Mouse (Mus musculus) cerebellum, adult 11 months (tissue): ENCODE measurements around the gene Adamts18.

Experiments
- DNase-seq: peaks from one replicate; pipeline ENCODE4 v3.0.0; 2022

Adamts18 gene

GRCm38 (mm10) chr8:113656681-113657298, 191.7 kb downstream of the Adamts18 start:
- no peak for DNase-seq

- no peak for DNase-seq
Observed at GRCm38 (mm10) chr8:113656154-113656553, 192.4 kb downstream of the Adamts18 start.

- DNase-seq = no peak
Observed at GRCm38 (mm10) chr8:113653151-113653550, 195.4 kb downstream of the Adamts18 start.

GRCm38 (mm10) chr8:113652450-113652849, 196.1 kb downstream of the Adamts18 start:
- no peak for DNase-seq
